In genomic region chr16:90011521-90012181, GRCm38 (mm10) we compare ENCODE assay signal across 9 mouse cellular contexts.
DNase-seq lines count a peak whose midpoint lies in the region; ATAC-seq and TF ChIP-seq lines count a peak whose summit lies in the region.
"Had no signal": no experiment of that assay in that cellular context is flagged by ENCODE, and none has a peak within 500 bp of the region (broad histone marks: within the 10 kb centered on the region; RNA-seq: fewer than 3 reads in every experiment).

No protein-coding gene starts in this region.

- peaks cover 8% of the 10 kb centered on the region for H3K4me1 ChIP-seq in heart, embryonic 15.5 days (replicated peaks)
- peaks cover 2% of the 10 kb centered on the region; the same call in 1 of the 2 replicates for H3K4me1 ChIP-seq in heart, adult 2 months (ENCODE audit: control insufficient read depth, insufficient read depth, low read length)
- peaks cover 55% of the 10 kb centered on the region for H3K4me1 ChIP-seq in embryonic facial prominence, embryonic 15.5 days

- no peak overlapping the region for H3K4me3 ChIP-seq in heart, embryonic 15.5 days
- H3K4me3 ChIP-seq in heart, adult 2 months = no peak overlapping the region
- no peak overlapping the region for H3K4me3 ChIP-seq in embryonic facial prominence, embryonic 15.5 days (replicated peaks)

- DNase-seq in heart, adult 2 months = no peak
- peak; percentile 60 for DNase-seq in Muller cell, postnatal 12 days (ENCODE audit: inconsistent ontology term)
- DNase-seq in mesoderm, embryonic 11.5 days (ENCODE audit: low read depth, low spot score) = peak; percentile 41
- no peak for DNase-seq in frontal cortex, adult 2 months (ENCODE audit: extremely low spot score in 1 of 2, low spot score in 1 of 2)
- DNase-seq in frontal cortex, postnatal 14 days (ENCODE audit: low spot score in 2 of 2) = no peak
- DNase-seq: thymus, postnatal 36 days had no signal

- no peak for TF ChIP-seq CTCF in heart, adult 2 months (IDR thresholded peaks at IDR 0.05)

- H3K27ac ChIP-seq in heart, embryonic 15.5 days = 0 out of 2 replicates have a peak overlapping the region, but pooled peaks have one; percentile 41
- no peak overlapping the region for H3K27ac ChIP-seq in heart, adult 2 months
- peak overlapping the region; percentile 34 for H3K27ac ChIP-seq in embryonic facial prominence, embryonic 15.5 days (replicated peaks)

- no peak; the same call in 1 of the 2 replicates for ATAC-seq in heart, embryonic 15.5 days (replicated peaks; ENCODE audit: insufficient number of reproducible peaks, insufficient read depth, low FRiP score, low read depth)
- no peak for ATAC-seq in embryonic facial prominence, embryonic 15.5 days (ENCODE audit: insufficient number of reproducible peaks, low FRiP score, low TSS enrichment, low read depth)
- no peak for ATAC-seq in CD4-positive, CD25-positive, alpha-beta regulatory T cell, adult 4 months

- TF ChIP-seq EP300 in heart, adult 2 months (IDR thresholded peaks at IDR 0.05; ENCODE audit: insufficient read depth, low read depth, low read length) = no peak

- intact Hi-C loops in heart, adult 2 months (cut with DNase I) = no loop called here

- no peak overlapping the region for H3K4me2 ChIP-seq in heart, embryonic 15.5 days
- 0 out of 2 replicates have a peak overlapping the region, but pooled peaks have one; percentile 10 for H3K4me2 ChIP-seq in embryonic facial prominence, embryonic 15.5 days (replicated peaks)

- TF ChIP-seq POLR2A in heart, adult 2 months (IDR thresholded peaks at IDR 0.05; ENCODE audit: insufficient read depth, low read depth, low read length) = no peak

- H3K9ac ChIP-seq in heart, embryonic 15.5 days = no peak overlapping the region
- H3K9ac ChIP-seq in heart, adult 2 months (ENCODE audit: low read depth, low read length) = no peak overlapping the region
- H3K9ac ChIP-seq in embryonic facial prominence, embryonic 15.5 days = no peak overlapping the region

- no peaks in the 10 kb centered on the region for H3K27me3 ChIP-seq in heart, embryonic 15.5 days
- H3K27me3 ChIP-seq in heart, adult 2 months (ENCODE audit: control insufficient read depth, insufficient read depth, low read length) = no peaks in the 10 kb centered on the region
- no peaks in the 10 kb centered on the region for H3K27me3 ChIP-seq in embryonic facial prominence, embryonic 15.5 days

- no peaks in the 10 kb centered on the region for H3K79me2 ChIP-seq in heart, adult 2 months (replicated peaks; ENCODE audit: control insufficient read depth, insufficient read depth, low read length)

- H3K36me3 ChIP-seq in heart, embryonic 15.5 days = no peaks in the 10 kb centered on the region
- no peaks in the 10 kb centered on the region for H3K36me3 ChIP-seq in heart, adult 2 months (ENCODE audit: control insufficient read depth, insufficient read depth, low read length)
- H3K36me3 ChIP-seq in embryonic facial prominence, embryonic 15.5 days = no peaks in the 10 kb centered on the region

- H3K9me3 ChIP-seq in heart, embryonic 15.5 days (replicated peaks) = no peaks in the 10 kb centered on the region
- no peaks in the 10 kb centered on the region for H3K9me3 ChIP-seq in embryonic facial prominence, embryonic 15.5 days (replicated peaks)

- WGBS in heart, embryonic 15.5 days = 67% methylated on average over 32 of the region's 32 CpGs
- WGBS in heart, adult 2 months = 61% methylated on average over 32 of the region's 32 CpGs
- 58% methylated on average over 32 of the region's 32 CpGs for WGBS in embryonic facial prominence, embryonic 15.5 days

Comparison
In these comparisons a context has a peak if more than half of its experiments do, and no peak if none do; other contexts are left out.
1. DNase-seq: peak in Muller cell, postnatal 12 days (single experiment) and mesoderm, embryonic 11.5 days (single experiment); none in heart, adult 2 months (0 of 2), frontal cortex, adult 2 months (0 of 2) and frontal cortex, postnatal 14 days (0 of 2).